Mouse (Mus musculus): ENCODE data around the gene Mcts1. TPM values are rescaled to one million over a fixed set of nuclear protein-coding genes. Genes with fewer than 3 reads are reported as not detected.
A peak's percentile ranks its signal among the peaks of the same experiment; 100 is the strongest.

Gene Mcts1
- polyA plus RNA-seq, 1 experiment = 0.11 TPM

DNA sequence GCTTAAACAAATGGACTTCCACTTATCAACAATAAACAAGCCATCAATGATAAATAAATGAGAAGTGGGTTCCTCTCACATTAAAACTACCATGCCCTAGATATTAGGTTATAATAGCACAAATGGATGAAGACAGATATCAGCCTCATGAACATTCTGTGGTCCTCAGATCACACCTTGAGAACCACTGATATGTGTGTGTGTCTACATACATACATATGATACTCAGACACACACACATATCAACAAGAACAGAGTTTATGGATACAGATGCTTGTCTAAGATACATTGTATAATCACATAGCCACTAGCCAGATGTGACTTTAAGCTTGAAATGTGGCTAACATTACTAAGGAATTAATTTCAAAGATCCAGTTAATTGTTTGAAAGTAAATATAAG, 17.1 kb upstream of the Mcts1 start:
- Histone ChIP-seq H3K27me3 (ENCODE audit: control insufficient read depth) (no peaks in the 10 kb centered on the region), H3K4me3 (replicated peaks) (no peak overlapping the region), H3K9me3 (ENCODE audit: control insufficient read depth, low read length) (no peaks in the 10 kb centered on the region), H3K4me1 (ENCODE audit: control insufficient read depth) (peaks cover 34% of the 10 kb centered on the region), H3K36me3 (ENCODE audit: control insufficient read depth) (no peaks in the 10 kb centered on the region)
- TF ChIP-seq TAL1 (IDR thresholded peaks at IDR 0.05; ENCODE audit: low read length) = peak; percentile 43; the same call in 2 of the 3 replicates
- no peak for TF ChIP-seq GATA1 (IDR thresholded peaks at IDR 0.05; ENCODE audit: low read length)

GRCm38 (mm10) chrX:38589827-38590226, 10.6 kb upstream of the Mcts1 start:
- H3K27me3 ChIP-seq (ENCODE audit: control insufficient read depth) = no peaks in the 10 kb centered on the region
- H3K36me3 ChIP-seq (ENCODE audit: control insufficient read depth) = no peaks in the 10 kb centered on the region
- peaks cover 48% of the 10 kb centered on the region for H3K4me1 ChIP-seq (ENCODE audit: control insufficient read depth)
- H3K4me3 ChIP-seq (replicated peaks) = no peak overlapping the region
- no peaks in the 10 kb centered on the region for H3K9me3 ChIP-seq (ENCODE audit: control insufficient read depth, low read length)
- TF ChIP-seq TAL1 (IDR thresholded peaks at IDR 0.05; ENCODE audit: low read length) = no peak
- TF ChIP-seq GATA1 (IDR thresholded peaks at IDR 0.05; ENCODE audit: low read length) = no peak

DNA sequence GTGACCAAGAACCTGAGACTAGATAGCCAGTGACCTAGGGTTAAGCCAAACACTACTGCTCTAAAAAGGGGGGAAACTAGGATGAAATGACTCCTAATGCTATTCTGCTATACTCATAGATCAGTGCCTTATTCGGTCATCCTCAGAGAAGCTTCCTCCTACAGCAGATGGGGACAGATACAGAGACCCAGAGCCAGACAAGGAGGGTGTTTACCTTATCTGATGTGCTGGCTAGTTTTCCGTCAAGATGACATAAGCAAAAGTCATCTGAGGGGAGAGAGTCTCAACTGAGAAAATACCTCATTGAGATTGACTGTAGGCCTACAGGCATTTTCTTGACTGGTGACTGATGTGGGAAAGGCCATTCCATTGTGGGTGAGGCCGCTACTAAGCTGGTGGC, 8.6 kb upstream of the Mcts1 start:
- H3K36me3 ChIP-seq (ENCODE audit: control insufficient read depth) = no peaks in the 10 kb centered on the region
- H3K4me1 ChIP-seq (ENCODE audit: control insufficient read depth) = peaks cover 49% of the 10 kb centered on the region
- H3K27me3 ChIP-seq (ENCODE audit: control insufficient read depth) = no peaks in the 10 kb centered on the region
- no peaks in the 10 kb centered on the region for H3K9me3 ChIP-seq (ENCODE audit: control insufficient read depth, low read length)
- H3K4me3 ChIP-seq (replicated peaks) = no peak overlapping the region
- no peak for TF ChIP-seq TAL1 (IDR thresholded peaks at IDR 0.05; ENCODE audit: low read length)
- TF ChIP-seq GATA1 (IDR thresholded peaks at IDR 0.05; ENCODE audit: low read length) = peak; percentile 91

DNA sequence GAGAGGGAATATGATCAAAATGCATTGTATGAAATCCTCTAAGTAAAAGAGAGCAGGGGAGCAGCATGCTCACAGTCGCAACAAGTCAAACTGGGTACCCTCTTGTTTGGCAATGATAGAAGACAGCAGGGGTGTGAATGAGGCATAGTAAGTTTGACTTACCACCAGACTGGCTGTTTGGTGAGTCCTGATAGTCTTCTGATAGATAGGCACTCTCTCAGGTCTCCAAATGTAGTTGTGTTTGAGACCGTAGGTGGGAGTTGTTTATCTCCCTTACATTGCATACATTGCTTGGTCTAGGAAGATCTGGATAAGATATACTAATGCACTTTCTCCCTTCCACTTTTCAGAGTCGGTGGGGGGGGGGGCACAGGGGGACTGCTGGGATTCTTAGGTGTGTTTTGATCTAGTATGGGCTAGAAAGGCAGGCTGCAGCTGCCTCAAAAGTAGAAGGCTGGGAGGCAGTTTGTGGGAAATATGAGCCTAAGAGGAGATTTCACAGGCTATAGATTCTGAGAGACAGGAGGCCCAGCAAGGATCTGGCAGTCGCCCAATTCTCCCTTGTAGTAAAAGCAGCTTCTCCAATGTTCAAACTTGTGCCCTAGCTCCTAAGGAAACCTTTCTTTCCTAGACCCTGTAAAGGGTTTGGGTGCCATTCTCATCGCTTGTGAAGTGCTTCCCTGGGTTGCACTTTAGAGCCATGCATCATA, 7.0 kb upstream of the Mcts1 start:
- Histone ChIP-seq H3K9me3 (ENCODE audit: control insufficient read depth, low read length) (no peaks in the 10 kb centered on the region), H3K4me3 (replicated peaks) (no peak overlapping the region), H3K27me3 (ENCODE audit: control insufficient read depth) (no peaks in the 10 kb centered on the region), H3K36me3 (ENCODE audit: control insufficient read depth) (no peaks in the 10 kb centered on the region), H3K4me1 (ENCODE audit: control insufficient read depth) (peaks cover 49% of the 10 kb centered on the region)
- no peak for TF ChIP-seq TAL1 (IDR thresholded peaks at IDR 0.05; ENCODE audit: low read length)
- TF ChIP-seq GATA1 (IDR thresholded peaks at IDR 0.05; ENCODE audit: low read length) = no peak

GRCm38 (mm10) chrX:38600995-38601369, 604 bp downstream of the Mcts1 start:
- Histone ChIP-seq H3K27me3 (ENCODE audit: control insufficient read depth) (no peaks in the 10 kb centered on the region), H3K4me3 (replicated peaks) (peak overlapping the region; percentile 71), H3K4me1 (ENCODE audit: control insufficient read depth) (peaks cover 10% of the 10 kb centered on the region), H3K9me3 (ENCODE audit: control insufficient read depth, low read length) (no peaks in the 10 kb centered on the region), H3K36me3 (ENCODE audit: control insufficient read depth) (no peaks in the 10 kb centered on the region)
- TF ChIP-seq TAL1 (IDR thresholded peaks at IDR 0.05; ENCODE audit: low read length) = no peak
- TF ChIP-seq GATA1 (IDR thresholded peaks at IDR 0.05; ENCODE audit: low read length) = no peak

DNA sequence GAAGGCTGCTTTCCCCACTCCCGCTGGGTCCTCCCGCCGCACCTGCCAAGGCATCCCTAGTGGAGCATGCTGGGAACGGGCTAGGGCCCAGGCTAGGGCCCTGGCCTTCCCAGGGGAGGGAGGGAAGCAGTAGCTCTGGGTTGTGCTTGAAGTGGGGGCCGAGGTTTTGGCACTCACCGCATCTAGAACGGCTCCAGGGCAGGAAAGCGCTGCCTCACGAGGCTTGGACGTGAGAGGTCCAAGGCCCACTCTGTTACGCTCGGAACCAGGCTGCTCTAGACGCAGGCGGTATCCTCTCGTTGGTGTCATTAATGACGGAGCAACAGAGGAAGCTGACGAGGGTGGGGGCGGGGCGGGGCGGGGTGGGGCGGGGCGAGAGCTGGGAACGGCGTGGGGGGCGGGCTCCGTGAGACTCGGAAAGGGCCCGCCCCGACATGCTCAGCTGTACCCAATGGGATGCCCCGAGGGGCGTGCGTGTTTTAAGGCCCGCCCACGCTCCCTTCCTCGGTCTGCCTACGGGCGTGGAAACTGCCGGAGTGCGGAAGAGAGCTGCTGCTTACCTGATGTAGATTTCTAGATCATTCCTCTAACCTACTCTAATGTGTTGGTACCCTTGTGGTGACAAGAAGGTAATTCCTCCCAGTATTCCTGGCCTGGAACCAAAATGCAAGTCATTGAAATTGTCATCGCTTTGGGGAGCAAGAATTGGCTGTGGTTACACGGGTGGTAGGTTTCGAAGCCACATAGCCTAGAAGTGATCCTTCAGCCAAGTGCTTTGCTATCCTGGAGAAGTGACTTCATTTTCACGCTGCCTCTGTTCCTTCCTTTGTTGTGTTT, 34.6 kb downstream of the Mcts1 start, which contains the start of gene C1galt1c1:
Gene C1galt1c1, minus strand, starts transcription at position 287 of the 837 bp plus-strand sequence.
- H3K36me3 ChIP-seq (ENCODE audit: control insufficient read depth) = peaks cover 8% of the 10 kb centered on the region
- peaks cover 14% of the 10 kb centered on the region for H3K4me1 ChIP-seq (ENCODE audit: control insufficient read depth)
- H3K4me3 ChIP-seq (replicated peaks) = peak within 1 kb of the TSS; percentile 86
- no peaks in the 10 kb centered on the region; the same call in 1 of the 2 replicates for H3K27me3 ChIP-seq (ENCODE audit: control insufficient read depth)
- TF ChIP-seq TAL1 (IDR thresholded peaks at IDR 0.05; ENCODE audit: low read length) = no peak
- TF ChIP-seq GATA1 (IDR thresholded peaks at IDR 0.05; ENCODE audit: low read length) = no peak
- peaks cover 4% of the 10 kb centered on the region for H3K9me3 ChIP-seq (ENCODE audit: control insufficient read depth, low read length)

DNA sequence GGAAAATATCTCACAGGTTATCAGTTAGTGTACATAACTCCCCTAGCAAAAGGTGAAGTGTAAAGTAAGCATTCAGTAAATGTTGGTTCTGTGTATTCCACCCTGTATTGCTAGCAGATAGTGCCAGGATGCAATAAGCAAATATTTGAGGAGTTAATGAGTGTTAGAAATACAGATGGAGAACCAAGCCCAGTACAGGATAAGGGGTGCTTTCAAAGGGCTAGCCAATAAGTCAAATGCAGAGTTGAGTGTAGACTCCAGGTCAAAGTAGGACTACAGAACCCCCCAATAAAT, 35.2 kb downstream of the Mcts1 start:
- Histone ChIP-seq H3K36me3 (ENCODE audit: control insufficient read depth) (peaks cover 8% of the 10 kb centered on the region), H3K4me1 (ENCODE audit: control insufficient read depth) (peaks cover 14% of the 10 kb centered on the region), H3K9me3 (ENCODE audit: control insufficient read depth, low read length) (peaks cover 4% of the 10 kb centered on the region), H3K27me3 (ENCODE audit: control insufficient read depth) (no peaks in the 10 kb centered on the region; the same call in 1 of the 2 replicates), H3K4me3 (replicated peaks) (peak overlapping the region; percentile 86)
- TF ChIP-seq TAL1 (IDR thresholded peaks at IDR 0.05; ENCODE audit: low read length) = no peak
- no peak for TF ChIP-seq GATA1 (IDR thresholded peaks at IDR 0.05; ENCODE audit: low read length)

DNA sequence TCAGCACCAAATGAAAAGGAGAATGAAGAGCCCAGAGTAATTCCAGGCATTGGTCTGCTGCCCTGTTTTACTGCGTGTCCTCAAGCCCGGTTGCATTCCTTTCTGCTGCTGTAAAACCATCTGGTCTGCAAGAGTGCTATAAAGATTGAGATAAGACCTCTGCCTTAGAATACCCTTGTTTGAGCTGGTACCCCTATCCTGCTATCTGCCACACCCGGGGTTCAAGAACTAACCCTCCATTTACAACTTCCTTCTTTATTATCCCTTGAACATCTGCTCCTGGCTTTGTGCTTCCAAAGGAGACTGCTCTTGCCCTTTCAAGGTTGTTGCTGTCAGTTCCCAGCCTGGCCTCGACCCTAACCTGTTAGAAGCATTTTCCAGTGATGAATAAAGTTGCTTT, 41.1 kb downstream of the Mcts1 start:
- no peak overlapping the region for H3K4me3 ChIP-seq (replicated peaks)
- H3K4me1 ChIP-seq (ENCODE audit: control insufficient read depth) = no peaks in the 10 kb centered on the region
- H3K27me3 ChIP-seq (ENCODE audit: control insufficient read depth) = no peaks in the 10 kb centered on the region; the same call in 1 of the 2 replicates
- TF ChIP-seq GATA1 (IDR thresholded peaks at IDR 0.05; ENCODE audit: low read length) = no peak
- no peak for TF ChIP-seq TAL1 (IDR thresholded peaks at IDR 0.05; ENCODE audit: low read length)
- H3K9me3 ChIP-seq (ENCODE audit: control insufficient read depth, low read length) = no peaks in the 10 kb centered on the region
- H3K36me3 ChIP-seq (ENCODE audit: control insufficient read depth) = no peaks in the 10 kb centered on the region

GRCm38 (mm10) chrX:38642183-38642582, 41.8 kb downstream of the Mcts1 start:
- Histone ChIP-seq H3K36me3 (ENCODE audit: control insufficient read depth) (no peaks in the 10 kb centered on the region), H3K4me3 (replicated peaks) (no peak overlapping the region), H3K9me3 (ENCODE audit: control insufficient read depth, low read length) (no peaks in the 10 kb centered on the region), H3K4me1 (ENCODE audit: control insufficient read depth) (no peaks in the 10 kb centered on the region), H3K27me3 (ENCODE audit: control insufficient read depth) (no peaks in the 10 kb centered on the region; the same call in 1 of the 2 replicates)
- TF ChIP-seq GATA1 (IDR thresholded peaks at IDR 0.05; ENCODE audit: low read length) = no peak
